Mouse (Mus musculus): ENCODE data around the gene Chrnd.

- TF ChIP-seq CTCF (IDR thresholded peaks at IDR 0.05; ENCODE audit: low read depth, low read length) (no peak), TAL1 (conservative IDR thresholded peaks at IDR 0.05; ENCODE audit: low read depth, low read length) (no peak), POLR2AphosphoS5 (IDR thresholded peaks at IDR 0.05; ENCODE audit: insufficient replicate concordance, low read depth, low read length) (no peak), GATA1 (IDR thresholded peaks at IDR 0.05; ENCODE audit: borderline replicate concordance, low read length) (no peak), GATA2 (IDR thresholded peaks at IDR 0.05; ENCODE audit: borderline replicate concordance, low read depth, low read length) (no peak)
Observed at GRCm38 (mm10) chr1:87204465-87204864, 14.1 kb downstream of the Chrnd start, which contains the start of gene Chrng.

Measured in G1E (cell line).